Mouse (Mus musculus) CH12F3 (cell line): ENCODE measurements around the gene Zhx3.

Experiments used
- in situ Hi-C: fragments of 300-500 bp; cut with MboI; formaldehyde crosslinking; loops from 2 replicates; pipeline ENCODE4 v1.14.3; 2020; ENCODE audit warnings: low sequenced_read_pairs

The Zhx3 gene

DNA sequence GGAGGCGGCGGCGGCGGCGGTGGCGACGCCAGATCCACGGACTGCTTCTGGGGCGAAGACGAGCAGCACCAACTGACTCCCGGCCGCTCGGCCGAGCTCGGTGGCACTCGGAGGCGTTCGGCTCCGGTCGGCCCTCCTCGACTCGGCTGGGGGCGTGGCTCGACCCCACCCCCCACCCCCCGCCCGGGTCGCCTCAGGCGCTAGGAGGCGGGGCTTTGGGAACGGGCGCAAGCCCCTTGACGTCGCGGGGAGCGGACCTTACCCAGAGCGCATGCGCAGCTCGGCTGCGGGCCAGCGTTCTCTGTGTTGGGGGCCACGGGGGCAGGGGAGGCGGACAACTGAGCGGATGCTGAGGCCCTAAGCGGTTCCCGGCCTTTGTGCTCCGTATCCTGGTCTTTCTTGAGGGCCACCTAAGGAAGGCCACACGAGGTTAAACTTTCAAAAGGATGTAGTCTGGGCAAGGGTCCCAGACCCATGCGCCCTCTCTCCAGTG, at the start of gene Zhx3:
Gene Zhx3, minus strand, starts transcription at position 109 of the 493 bp plus-strand sequence.
- in situ Hi-C loops = no loop called here

- in situ Hi-C loops = no loop called here
Observed at GRCm38 (mm10) chr2:160921285-160921684, 48.5 kb upstream of the Zhx3 start.

- in situ Hi-C loops = no loop called here
Observed at GRCm38 (mm10) chr2:160918930-160919215, 46.1 kb upstream of the Zhx3 start.

DNA sequence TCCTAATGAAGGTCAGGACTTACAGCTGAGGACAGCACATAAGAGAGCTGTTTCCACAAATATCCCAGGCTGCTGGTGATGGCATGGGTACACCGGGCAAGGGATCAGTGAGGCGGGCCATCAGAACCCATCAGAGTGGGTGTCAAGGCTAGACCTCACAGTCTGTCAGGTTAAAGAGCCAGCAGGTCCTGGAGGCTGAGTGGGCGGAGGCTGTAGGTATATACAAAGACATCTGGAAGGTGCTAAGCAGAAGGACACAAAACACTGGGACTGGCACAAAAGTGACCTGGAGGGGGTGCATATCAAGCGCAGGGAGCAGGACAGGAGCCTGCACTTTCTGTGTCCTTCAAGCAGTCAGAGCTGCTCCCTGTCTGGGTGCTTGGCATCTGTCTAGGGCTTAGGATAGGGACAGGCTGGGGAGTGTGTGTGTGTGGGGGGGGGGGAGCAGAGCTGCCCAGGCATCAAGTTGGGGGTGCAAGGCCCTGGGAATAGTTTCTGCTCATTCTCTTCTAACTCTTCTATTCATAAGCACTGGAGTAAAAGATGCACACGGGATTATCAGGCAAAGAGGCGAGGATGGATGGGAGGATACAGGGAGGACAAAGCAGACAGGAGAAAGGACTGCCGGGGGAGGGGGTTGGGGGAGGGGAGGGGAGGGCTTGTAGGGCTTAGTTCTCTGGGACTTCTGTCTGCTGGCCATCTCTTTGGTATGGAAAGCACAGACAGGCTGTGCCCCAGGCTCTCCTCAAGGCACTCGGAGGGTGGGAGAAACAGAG, 45.5 kb upstream of the Zhx3 start:
- in situ Hi-C loops = no loop called here

DNA sequence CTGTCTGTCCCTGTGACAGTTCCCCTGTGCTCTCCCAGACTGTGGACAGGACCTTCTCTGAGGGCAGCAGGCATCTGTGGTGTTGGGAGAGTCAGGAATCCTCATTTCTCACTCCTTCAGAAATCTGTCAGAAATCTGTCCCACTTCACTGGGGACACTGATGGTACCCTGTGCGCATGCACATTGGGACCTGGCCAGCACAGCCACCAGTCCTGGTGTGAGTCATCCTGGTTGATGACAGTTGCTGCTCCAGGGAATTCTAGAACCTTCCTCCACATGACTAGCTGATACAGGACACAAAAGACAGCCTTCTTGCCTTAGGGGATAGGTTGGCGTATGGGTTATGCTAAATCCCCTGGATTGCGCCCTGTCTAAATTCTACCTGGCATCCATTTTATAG, 44.5 kb upstream of the Zhx3 start:
- in situ Hi-C loops = no loop called here

DNA sequence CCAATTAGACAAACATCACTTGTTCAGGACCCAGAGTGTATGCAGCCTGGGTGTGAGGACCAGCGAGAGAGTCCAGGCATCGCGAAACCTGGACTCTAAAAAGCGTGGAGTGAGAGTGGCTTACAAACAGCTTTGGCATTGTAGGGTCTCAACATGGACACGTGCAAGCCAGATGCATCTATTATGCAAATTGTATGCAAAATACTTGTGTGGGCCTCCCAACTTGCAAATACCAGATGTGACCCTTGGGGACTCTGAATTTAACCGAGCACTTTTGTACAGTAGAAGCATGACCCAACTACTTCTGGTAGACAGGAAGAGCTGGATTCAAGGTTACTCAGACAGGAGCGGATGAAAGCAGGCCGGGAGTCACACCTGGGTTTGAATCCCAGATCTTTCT, 43.9 kb upstream of the Zhx3 start:
- in situ Hi-C loops = no loop called here

DNA sequence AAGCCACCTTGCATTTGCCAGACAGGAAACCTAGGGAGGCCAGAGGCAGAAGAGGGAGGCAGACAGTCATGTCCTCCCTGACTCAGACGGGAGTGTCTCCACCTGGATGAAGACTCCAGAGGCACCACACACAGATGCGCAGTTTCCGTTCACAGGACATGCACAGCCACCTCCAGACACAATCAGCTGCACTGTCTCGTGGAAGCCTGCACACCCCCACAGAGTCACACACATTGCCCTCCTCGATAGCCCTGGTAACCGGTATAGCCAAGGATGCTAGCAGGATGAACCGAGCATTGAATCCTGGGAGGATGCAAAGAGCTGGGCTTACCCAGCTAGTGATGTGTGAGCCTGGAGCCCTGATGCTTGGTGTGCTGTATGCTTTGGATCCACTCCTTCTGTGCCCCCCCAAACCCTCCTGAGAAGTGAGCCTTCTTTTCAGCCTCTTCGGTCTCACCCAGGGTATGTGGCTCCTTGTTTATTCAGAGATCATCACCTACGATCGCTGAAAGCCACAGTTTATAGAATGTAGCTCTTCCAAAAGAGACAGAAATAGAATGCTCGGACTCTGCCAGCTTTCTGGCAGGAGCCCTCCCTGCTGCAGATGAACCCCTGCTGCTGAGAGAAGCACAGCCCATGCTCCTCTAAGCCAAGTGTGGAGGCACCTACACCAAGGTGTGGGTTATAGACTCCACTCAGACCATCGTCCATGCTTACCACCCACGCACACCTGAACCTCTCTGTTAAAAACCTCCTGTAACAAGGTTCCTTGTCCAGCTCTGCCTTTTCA, 43.2 kb upstream of the Zhx3 start:
- in situ Hi-C loops = no loop called here

GRCm38 (mm10) chr2:160914656-160915055, 41.9 kb upstream of the Zhx3 start:
- in situ Hi-C loops = no loop called here

- in situ Hi-C loops = no loop called here
Observed at GRCm38 (mm10) chr2:160912231-160912671, 39.5 kb upstream of the Zhx3 start, which contains the start of gene Emilin3. Gene Emilin3, minus strand, starts transcription at chr2:160912328.

DNA sequence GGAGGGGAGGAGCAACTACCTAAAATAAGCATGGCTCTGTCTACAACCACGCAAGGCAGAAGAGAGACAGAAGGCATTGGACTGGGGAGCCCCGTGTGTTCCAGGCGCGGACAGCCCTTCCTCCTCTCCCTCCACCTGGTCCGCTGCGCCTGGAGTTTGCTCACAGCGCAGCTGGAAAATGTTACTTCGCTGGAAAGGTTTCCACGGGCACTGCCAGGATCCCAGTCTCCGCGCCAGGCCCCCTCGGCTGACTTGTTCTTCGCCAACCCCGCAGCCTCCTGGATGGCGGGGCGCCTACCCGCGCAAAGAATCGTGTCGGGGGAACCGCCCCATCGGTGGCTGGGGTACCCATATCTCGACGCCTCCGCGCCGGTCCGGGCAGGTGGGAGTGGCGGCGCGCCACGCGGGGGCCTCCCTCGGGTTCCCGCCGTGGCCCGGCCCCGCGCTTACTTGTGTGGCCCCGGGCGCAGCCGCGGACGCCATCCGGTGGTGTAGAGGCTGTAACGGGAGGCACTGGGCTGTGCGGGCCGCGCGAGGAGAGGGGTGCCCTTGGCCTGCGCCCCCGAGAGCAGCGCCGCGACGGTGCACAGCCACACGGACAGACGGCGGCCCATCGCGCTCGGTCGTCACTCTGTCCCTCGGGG, 38.9 kb upstream of the Zhx3 start:
- in situ Hi-C loops = no loop called here

GRCm38 (mm10) chr2:160910633-160911032, 37.8 kb upstream of the Zhx3 start:
- in situ Hi-C loops = no loop called here

DNA sequence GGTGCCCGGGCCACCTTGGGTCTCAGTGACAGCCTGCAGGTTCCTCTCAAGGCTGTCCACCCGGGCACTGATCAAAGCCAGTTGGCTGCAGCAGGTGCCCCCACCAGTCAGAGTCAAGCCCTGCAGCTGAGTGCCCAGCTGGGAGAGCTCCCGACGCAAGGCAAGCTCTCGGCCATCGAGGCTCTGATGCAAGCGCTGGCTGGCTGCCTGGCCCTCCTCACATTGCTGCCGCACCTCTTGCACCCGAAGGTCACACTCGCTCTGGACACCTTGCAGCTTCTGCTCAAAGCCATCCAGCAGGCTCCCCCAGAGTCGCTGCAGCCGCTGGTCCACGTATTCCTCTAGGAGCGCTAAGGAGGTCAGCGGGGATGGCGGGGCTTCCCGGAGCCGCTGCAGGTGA, 35.8 kb upstream of the Zhx3 start:
- in situ Hi-C loops = no loop called here

GRCm38 (mm10) chr2:160906101-160906500, 33.3 kb upstream of the Zhx3 start:
- in situ Hi-C loops = no loop called here

DNA sequence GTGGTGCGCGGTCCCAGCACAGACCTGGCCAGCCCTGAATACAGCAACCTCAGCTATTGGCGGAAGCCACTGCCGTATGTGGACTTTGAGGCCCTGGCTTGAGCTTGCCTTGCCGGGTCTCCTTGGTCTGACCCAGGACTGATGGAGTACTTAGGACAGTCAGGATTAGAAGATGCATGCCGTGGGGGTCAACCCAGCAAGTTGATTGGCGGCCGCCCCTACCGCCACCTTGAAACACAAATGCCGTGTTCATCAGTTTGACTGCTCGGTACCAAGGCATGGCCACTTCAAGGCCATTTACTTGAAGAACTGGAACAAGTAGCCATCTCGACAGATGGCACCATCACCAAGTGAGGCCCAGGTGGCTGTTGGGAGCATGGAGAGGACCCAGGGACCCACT, 32.5 kb upstream of the Zhx3 start:
- in situ Hi-C loops = no loop called here

- in situ Hi-C loops = no loop called here
Observed at GRCm38 (mm10) chr2:160901656-160902412, 29.0 kb upstream of the Zhx3 start.

DNA sequence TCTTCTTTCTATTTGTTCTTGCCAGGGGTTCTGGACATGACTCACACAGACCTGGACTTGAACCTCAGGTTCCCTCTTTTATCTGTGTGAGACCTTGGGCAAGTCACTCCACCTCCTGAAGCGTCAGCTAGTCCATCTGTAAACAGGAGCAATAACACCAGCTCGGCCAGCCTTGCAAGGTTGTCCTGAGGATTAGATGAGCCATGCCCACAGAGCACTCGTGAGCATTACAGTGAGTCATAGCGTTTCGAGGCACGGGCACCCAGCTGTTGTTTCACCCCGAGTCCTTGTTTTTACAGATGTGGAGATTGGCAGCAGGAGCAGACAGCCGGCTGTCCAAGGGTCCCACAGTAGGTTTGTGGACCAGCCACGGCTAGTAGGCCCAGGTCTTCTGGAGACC, 18.9 kb upstream of the Zhx3 start:
- in situ Hi-C loops = loop anchor here (25.0 kb wide), 1 partner anchor 129 kb away; no protein-coding TSS in a partner anchor

- in situ Hi-C loops = loop anchor here (25.0 kb wide), 1 partner anchor 129 kb away; no protein-coding TSS in a partner anchor
Observed at GRCm38 (mm10) chr2:160891045-160891444, 18.2 kb upstream of the Zhx3 start.

- in situ Hi-C loops = loop anchor here (10.0 to 25.0 kb wide), 2 partner anchors 126 to 293 kb away; no protein-coding TSS in a partner anchor
Observed at GRCm38 (mm10) chr2:160887859-160888258, 15.1 kb upstream of the Zhx3 start.

GRCm38 (mm10) chr2:160887284-160887683, 14.5 kb upstream of the Zhx3 start:
- in situ Hi-C loops = loop anchor here (10.0 to 25.0 kb wide), 2 partner anchors 125 to 292 kb away; no protein-coding TSS in a partner anchor

DNA sequence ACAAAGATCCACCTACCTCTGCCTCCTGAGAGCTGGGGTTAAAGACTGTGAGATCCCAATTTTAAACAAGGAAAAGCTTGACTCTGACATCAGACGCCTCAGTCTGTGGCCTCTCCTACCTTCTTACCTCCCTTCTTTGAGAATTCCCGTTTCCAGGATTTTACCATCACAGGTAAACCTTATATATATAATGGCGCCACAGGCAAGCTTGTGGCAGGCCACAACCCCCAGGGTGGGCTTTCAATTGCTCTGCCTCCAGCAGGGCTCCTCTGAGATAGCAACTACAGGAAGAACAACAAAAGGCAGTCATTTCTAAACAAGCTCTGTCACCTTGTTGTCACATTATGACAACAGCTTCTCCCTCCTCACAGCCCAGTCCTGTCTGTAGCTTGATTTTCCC, 13.4 kb upstream of the Zhx3 start:
- in situ Hi-C loops = loop anchor here (10.0 to 25.0 kb wide), 2 partner anchors 124 to 291 kb away; no protein-coding TSS in a partner anchor
